Mouse (Mus musculus) erythroblast, embryonic 14.5 days (primary cell): ENCODE measurements around the gene Rbm43.

ENCODE experiments used
- GATA1 ChIP-seq: IDR thresholded peaks from 2 replicates; pipeline ENCODE4 v1.6.1; 2012; ENCODE audit warnings: low read length, inconsistent platforms, mixed read lengths
- TAL1 ChIP-seq: IDR thresholded peaks from 3 replicates; pipeline ENCODE4 v1.6.1; 2012; ENCODE audit warnings: low read length, inconsistent platforms, mixed read lengths

DNA sequence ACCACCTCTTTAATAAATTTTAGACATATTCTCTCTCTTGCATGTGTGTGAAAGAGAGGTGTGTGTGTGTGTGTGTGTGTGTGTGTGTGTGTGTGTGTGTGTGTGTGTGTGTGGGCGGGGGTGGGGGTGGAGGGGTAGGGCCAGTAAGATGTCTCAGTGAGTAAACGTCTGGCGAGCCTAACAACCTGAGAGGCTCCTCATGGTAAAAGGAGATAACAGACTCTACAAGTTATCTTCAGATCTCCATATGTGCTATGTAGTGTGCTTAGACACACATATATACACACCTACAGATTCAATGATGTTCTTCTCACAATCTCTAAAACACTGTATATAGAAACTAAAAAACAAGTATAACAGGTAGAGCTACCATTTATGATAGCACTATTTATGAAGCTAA, 3.8 kb upstream of the Rbm43 start:
- TF ChIP-seq TAL1 (no peak), GATA1 (peak; percentile 42; the same call in 1 of the 2 replicates)
